Mouse (Mus musculus): Measurements from ENCODE around the gene Opn4.

The Opn4 gene

DNA sequence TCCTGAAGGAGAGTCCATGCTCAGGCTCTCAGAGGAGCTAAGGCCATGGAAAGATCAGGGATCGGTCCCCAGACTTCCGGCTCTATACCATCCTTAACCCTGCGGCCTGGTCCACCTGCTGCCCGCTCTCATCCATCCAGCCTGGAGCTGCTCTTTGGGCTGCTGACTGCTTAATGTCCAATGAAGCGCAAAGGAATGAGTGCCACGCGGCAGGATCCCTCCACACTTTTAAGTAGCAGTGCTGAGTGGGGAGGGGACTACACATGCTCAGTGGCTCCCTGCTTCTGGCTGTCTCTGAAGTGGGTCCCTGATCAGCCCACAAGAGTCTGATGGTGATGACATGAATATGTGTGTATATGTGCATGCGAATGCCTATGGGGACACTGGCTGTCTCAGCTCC is at the start of gene Opn4:
Gene Opn4, minus strand, starts transcription at position 202 of the 400 bp plus-strand sequence.
- no peak for DNase-seq

DNA sequence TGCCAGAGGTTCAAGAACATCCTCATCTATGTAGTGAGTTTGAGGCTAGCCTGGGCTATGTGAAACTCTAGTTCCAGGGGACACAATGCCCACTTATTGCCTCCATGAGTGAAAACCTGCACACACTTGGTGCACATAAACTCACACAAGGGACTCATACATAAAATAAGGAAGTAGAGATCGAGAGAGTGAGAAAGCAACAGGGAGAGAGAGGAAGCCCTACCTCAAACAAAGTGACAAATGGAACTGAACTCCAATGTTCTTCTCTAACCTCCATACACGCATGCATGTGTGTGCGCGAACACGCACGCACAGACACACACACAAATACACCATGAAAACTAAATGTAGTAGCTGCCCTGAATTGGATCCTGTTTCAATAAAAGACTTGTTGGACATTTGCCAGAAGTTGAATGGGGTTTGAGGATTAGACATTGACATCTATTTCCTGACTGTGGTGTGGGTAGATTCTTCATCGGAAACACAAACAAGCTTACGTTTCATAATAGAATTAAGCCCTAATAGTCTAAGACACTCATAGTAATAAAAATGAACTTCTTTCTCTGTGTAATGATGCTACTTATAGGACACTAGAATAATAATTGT is 48.0 kb upstream of the Opn4 start:
- no peak for DNase-seq

DNA sequence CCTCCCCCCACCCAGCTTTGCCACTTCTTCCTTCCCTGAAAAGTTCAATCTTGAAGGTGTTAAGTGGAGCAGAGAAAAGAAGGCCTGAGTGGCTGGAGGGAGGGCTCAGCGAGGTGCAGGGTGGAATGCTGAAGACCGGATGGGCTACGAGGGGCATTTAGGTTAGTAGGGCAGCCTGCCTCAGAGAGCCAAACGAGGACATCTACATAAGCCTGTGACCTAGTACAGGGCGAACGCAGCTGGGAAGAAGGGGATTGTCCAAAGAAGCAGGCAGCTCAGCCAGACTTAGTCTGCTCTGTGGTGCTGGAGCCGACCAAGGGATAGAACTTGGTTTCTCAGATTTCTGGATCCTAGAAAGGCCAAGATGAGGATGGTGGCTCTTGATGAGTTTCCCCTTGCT is 44.2 kb upstream of the Opn4 start:
- DNase-seq = no peak

- DNase-seq = no peak
Measured at GRCm38 (mm10) chr14:34635721-34636120, 35.8 kb upstream of the Opn4 start.

DNA sequence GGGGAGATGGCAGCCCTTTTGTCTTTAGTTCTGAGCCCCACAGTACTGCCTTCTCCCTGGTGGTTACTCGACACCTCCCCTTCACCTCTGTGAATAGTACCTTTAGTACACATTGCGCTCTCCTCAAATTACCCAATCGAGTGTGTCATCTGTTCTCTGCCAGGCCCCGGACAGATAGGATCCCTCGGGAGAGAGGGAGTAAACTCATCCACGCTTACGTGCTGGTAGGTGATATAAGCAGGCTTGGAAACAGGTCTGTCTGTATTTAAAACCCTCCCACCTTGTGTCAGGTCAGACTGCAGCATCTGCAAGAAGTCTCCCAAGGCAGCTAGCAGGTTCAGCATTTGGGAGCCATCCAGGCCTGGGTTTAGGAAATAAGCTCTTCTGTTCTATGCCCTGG is 35.2 kb upstream of the Opn4 start:
- DNase-seq = no peak

GRCm38 (mm10) chr14:34632722-34633448 is 32.9 kb upstream of the Opn4 start:
- no peak for DNase-seq

- DNase-seq = no peak
Measured at GRCm38 (mm10) chr14:34626824-34627223, 26.9 kb upstream of the Opn4 start.

DNA sequence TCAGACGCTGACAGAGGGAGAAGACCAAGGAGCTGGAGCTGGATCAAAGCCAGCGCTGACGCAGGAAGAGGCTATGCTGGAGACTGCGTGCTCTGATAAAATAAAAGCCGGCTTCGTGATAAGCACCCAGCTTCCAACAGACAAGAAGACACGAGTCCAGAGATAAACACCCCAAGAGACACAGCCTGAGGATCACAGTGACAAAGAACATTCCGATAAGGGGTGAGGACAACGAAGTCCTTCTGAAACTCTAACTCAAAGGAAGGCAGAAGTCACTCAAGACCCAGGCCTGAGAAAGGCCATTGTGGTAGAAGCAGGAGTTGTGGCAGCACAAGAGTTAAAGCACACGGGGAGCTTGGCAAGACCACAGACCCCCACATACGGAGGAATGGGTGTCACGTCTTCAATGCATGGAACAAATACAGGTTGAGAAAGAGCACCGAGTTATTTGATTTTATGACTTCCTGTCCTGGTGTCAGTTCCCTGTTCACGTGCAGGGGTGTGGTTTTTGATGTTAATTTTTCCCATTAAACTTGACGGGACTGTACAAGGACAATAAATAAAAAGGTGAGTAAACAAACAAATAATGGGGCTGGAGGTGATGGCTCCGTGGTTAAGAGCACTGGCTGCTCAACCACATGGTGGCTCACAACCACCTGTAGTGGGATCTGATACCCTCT is 23.7 kb upstream of the Opn4 start:
- no peak for DNase-seq

DNA sequence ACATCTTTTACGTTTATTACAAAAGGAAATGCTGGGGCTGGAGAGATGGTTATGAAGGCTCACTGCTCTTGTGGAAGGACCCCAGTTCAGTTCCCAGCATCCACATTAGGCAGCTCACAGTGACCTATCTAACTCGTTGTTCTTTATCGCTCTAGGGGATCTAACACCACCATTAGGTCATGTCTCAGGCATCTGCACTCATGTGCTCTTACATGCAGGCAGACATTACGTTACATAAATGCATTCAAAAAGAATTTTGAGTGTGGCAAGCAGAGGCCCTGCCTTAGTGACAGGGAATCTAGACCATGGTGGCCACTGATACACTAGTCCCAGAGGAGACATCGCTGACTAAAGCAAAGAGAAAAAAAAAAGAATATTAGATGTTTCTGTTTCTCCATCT is 23.1 kb upstream of the Opn4 start:
- DNase-seq = no peak

GRCm38 (mm10) chr14:34620611-34621376 is 20.9 kb upstream of the Opn4 start:
- peak; percentile 21 to 27 for DNase-seq

- no peak for DNase-seq
Measured at GRCm38 (mm10) chr14:34618808-34619207, 18.9 kb upstream of the Opn4 start.

- peak; percentile 81 to 83 for DNase-seq
Measured at GRCm38 (mm10) chr14:34616821-34617220, 16.9 kb upstream of the Opn4 start.

- DNase-seq = no peak
Measured at GRCm38 (mm10) chr14:34615625-34616024, 15.7 kb upstream of the Opn4 start.

GRCm38 (mm10) chr14:34615082-34615481 is 15.1 kb upstream of the Opn4 start:
- no peak for DNase-seq

- no peak for DNase-seq
Measured at GRCm38 (mm10) chr14:34614551-34614950, 14.6 kb upstream of the Opn4 start.

DNA sequence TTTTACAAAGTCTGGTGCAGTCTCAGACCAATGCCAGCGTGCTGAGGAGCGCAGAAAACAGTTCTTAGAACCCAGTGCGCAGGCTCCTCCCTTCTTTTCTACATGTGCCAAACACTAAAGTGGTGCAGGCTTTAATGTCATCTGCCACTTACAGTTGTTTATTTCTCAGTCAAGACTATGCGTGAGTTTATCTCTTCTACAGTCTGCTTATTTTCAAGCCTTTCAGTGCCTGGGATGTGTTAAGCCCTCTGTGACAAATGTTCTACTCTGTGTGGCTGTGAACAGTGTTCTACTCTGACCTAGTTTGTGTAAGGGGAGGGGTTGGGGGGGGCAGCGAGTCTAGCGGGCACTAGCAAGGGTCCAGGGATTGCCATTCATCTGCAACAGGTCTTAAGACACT is 13.6 kb upstream of the Opn4 start:
- DNase-seq = no peak

DNA sequence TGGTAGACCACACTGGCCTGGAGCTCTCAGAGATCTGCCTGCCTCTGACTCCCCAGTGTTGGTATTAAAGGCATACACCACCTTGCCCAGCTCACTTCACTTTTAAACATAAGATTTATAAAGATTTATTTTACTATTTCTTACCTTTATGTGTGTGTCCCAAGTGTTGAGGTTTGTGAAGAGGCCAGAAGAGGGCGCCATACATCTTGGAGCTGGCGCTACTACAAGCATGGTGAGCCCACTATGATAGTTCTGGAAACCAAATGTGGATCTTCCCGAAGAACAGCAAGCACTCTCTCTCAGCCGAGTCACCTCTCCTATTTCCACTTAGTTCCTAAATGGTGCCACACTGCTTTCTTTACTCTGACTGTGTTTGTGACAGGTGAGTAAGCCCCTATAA is 12.3 kb upstream of the Opn4 start:
- DNase-seq = peak; percentile 13 to 19

DNA sequence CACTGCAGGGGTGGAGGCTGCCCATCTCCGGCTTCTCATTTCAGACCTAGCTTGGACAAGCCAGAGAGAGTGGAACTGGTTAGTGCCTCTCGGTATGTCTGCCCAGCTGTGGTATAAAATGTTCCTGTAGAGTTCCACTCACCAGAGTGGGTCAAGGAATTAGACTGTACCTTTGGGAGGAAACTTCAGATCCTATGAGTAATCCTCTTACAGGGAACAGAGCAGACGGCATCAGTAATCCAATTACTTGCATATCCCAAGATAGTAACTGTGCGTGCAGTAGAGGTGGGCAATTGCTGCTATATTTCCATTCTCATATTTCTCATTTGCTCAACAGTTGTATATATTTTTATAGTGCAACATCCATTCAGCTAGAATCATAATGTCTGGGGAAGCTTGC is 11.6 kb upstream of the Opn4 start:
- no peak for DNase-seq

DNA sequence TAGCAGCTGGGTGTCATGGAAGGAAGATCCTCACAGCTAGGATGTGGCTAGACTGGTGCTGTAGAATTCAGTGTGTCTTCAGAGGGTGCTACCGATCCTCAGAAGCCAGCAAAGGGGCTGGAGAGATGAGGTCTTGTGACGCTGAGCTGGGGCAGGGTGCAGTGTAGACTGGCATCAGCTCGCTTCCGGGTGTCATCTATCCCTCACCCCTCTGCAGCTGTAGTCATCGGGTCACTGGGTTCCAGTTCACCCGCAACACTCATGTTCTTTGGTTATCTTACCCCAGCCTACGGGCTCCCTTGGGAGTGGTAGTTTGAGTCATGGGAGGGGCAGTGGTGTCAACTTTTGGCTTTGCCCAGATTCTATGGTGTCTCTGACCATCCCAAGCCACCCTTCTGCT is 2.0 kb upstream of the Opn4 start:
- no peak for DNase-seq

GRCm38 (mm10) chr14:34595596-34596255 is 4.2 kb downstream of the Opn4 start:
- no peak for DNase-seq

DNA sequence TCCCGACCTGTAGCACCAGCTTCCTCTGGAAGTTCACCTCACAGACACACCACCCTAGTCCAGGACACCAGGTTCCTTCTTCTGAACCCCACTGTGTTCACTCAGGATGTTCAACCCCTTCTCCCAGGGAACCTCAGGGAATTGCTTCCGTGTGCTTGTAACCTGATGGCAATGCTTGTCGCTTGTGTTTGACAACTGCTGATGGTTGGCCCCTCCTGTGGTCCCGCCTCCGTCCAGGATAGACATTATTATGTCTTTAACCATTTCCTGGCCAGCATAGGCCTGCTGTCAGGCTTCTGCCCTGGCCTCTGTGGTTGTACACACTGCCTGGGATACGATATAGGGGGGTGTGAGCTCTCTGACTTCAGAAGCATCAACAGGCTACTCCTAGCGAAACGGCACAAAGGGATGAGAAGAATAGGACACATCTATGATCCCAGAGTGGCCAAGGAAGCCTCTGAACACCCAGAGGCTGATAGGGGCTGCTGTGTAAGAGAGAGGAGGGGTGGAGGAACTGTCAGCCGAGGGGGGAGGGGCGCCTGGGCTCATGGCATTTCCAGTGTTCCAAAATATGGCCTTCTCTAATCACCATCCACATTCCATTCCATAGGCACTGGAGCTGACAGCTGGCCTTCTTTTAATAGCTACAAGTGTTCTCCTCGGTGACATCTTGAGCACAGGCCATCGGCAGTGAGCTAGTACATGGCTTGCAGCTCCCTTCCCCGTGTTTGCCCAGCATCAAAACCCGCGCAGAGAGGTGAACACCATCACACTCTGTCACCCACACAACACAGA is 8.0 kb downstream of the Opn4 start:
- no peak for DNase-seq
